Mouse (Mus musculus) urinary bladder, postnatal 10 days (tissue): ENCODE measurements at regions not wholly inside any gene's neighbourhood (a gene's known extent, or its start where the extent isn't known, plus 50 kb on each side); places are given as distances from the start of the nearest gene placed in this dataset.

Experiments used
- DNase-seq: peaks from one replicate; pipeline ENCODE4 v3.0.0; 2022; ENCODE audit warnings: low spot score

DNA sequence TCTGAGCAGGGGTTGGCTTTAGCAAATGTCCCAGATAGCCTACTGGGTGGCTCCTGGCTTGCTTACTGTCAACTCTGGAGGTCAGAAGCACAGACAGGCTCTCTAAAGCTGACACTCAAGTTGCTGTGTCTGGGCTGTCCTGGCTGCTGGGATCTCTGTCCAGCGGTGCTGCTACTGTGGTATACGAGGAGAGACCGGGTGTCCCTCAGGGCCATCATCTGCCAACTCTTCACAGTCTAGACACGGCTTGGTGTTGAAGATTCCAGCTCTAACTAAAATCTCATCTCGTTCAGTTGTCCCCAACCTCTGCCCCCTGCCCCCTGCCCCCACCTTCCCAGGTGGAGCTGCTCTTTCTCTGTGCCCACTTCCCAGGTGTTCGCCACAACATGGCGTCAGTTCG lies 577.1 kb upstream of the Gm19410 start:
- DNase-seq: no peak

DNA sequence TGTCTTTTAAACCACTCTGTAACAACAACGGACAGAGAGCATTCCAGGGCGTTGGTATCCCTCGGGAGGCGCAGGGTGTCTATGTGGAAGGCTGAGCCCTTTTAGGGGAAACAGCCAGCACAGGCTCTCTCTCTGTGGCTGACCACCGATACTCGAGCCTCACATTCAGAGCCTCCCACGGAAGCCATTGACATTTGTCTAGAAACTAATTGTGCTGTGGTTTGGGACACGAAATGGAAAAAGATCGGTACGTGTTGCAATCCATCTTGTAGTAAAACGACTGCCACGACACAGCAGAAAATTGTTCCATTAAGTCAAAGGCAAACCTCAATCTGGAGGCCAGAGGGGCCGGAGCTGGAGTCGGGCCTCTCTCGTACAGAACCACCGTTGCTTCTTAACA lies 575.9 kb upstream of the Gm19410 start:
- no peak for DNase-seq

DNA sequence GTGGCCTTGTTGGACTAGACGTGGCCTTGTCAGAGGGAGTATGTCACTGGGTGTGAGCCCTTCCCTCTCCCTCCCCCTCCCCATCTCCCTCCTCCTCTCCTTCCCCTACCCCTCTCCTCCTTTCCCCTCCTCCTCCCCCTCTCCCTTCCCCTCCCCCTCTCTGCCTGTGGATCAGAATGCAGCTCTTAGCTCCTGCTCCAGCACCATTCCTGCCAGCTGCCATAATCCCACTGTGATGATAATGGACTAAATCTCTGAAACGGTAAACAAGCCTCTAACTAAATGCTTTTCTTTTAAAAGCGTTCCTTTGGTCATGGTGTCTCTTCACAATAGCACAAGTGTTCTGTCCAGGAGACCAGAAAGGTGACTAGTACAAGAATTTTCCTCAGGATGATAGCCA lies 573.1 kb upstream of the Gm19410 start:
- no peak for DNase-seq

DNA sequence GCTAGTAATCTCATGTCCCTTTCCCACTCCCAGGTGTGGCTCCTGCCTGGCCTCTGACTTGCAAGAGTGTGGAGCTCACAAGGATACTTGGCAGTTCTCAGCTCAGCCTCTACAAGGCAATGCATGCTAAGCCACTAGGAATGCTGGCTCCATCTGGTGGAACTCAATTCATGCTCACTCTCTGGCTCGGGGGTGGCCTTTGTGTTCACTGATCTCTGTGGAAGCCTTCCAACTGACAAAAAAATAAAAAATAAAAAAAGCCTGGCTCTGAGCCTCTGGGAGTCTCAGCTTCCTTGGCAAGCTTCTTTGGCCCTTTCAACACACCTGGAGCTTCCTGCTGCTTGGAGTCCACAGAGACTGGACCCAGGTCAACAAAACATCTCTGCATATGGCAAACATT lies 571.8 kb upstream of the Gm19410 start:
- no peak for DNase-seq

DNA sequence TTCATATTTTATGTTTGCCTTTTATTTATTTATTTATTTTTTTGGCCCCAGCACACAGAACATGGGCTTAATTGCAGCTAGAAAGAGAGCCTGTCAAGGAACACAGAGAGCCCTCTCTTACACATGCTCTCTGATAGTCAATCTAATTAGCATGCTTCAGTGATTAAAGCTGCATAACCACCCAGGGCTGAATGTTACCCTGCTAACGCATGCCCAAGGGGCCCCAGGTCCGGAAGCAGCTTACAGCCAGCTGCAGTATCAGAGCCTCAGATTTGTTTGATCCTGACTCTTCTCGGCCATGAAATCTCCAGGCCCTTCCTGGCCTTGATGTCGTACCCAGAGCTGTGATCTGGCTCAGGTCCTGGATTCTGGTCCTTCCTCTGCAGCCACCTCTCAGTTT lies 569.4 kb upstream of the Gm19410 start:
- DNase-seq: no peak

DNA sequence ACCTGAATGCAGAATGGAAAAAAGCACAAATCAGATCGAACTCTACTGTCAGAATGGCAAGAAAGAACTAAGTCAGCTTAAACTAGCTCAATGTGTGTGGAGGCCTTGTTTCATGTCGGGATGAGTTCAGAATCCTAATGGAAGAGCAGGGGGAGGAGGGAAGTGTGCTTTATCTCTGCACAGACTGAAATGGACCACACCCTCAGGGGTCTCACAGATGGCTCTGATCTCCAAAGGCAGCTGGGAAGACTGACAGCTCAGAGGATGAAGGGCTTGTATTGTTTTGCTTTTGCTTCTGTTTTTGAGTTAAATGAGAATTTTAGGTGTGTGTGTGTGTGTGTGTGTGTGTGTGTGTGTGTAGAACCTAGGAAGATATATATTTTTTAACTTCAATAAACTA lies 566.8 kb upstream of the Gm19410 start:
- DNase-seq: no peak

DNA sequence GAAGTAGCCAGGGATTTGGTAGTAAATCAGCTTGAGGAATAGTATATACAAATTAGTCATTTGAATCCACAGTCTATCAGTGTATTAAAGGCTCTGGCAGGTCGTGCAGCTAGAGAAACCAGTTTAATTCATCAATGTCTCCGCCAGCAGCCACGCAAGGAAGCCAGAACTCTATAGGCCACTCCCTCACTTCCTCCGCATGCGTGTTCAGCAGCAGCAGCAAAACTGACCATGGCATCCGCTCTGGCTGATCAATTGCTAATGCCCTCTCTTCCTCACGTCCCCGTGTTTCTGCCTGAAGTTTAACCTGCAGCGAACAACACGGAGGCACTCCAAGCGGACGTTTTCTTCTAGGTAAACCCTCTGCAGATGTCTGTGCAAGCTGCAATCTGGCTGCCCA lies 564.2 kb upstream of the Gm19410 start:
- DNase-seq: no peak

DNA sequence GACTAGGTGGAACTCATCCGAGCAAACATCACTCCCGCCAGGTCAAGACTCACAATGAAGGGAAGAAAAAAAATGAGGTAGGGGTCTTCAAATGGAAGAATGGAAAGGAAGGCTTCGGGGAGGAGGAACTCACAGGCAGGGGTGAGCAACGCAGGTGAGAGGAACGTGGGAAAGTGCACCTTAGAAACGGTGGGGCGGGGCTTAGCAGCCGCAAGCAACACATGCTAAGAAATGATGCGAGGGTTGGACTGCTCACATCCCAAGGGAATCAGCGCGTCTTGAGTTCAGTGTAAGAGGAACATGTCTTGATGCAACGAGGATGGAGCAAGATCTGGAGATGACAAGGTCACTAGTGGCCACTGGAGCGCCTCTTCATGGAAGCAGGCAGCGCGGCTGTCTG lies 560.6 kb upstream of the Gm19410 start:
- DNase-seq: no peak

DNA sequence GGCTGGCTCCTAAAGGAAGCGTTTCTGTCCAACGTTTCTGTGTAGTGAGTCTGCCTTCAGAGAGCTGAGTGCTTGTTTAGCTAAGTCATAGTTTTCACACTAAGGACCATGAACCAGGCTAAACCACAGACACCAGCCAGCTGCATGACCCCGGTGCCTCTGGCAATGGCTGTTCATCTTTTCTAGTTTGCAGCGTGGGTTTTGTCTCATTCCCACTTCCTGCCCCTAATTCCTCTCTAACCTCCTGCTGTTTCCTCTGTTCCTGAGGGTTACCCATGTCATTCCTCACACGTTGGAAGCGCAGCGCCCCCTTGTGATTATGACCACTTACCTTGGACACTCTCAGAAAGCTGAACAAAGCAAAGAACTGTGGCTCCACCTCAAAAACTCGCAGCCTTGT lies 560.1 kb upstream of the Gm19410 start:
- DNase-seq: peak; percentile 32

DNA sequence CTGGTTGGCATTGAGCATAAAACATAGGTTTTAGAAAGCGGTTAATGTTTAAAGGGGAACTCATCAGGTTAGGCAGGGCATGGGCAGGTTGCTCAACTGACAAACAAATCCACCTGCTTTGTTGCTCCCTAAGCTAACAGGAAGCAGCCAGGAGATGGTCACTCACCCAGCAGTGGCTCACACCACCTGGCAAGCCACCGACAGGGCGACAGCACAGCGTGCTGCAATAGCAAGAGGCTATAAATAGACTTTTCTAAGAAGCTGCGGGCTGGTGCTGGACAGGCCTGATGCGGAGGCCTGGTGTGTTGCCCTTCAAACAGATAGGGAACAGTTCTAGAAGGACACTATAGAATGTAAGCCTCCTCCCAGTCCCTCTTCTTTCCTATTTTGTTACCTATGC lies 559.3 kb upstream of the Gm19410 start:
- DNase-seq: no peak

DNA sequence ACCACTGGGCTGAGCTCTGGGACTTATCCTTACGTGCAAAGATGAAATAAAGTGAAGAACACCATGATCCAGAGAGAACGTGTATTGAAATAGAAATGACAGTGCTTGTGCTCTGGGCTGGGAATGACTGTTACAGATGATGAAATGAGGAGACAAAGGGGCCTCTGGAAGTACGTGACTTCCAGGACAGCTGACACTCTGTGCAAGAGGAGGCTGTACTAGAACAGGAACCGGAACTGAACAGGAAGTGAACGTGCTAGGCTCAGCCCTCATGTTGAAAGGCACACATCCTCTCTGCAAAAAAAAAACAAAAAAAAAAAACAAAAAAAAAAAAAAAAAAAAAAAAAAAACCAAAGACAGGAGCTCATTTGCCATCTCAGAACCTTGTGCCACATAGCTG lies 557.2 kb upstream of the Gm19410 start:
- DNase-seq: no peak

DNA sequence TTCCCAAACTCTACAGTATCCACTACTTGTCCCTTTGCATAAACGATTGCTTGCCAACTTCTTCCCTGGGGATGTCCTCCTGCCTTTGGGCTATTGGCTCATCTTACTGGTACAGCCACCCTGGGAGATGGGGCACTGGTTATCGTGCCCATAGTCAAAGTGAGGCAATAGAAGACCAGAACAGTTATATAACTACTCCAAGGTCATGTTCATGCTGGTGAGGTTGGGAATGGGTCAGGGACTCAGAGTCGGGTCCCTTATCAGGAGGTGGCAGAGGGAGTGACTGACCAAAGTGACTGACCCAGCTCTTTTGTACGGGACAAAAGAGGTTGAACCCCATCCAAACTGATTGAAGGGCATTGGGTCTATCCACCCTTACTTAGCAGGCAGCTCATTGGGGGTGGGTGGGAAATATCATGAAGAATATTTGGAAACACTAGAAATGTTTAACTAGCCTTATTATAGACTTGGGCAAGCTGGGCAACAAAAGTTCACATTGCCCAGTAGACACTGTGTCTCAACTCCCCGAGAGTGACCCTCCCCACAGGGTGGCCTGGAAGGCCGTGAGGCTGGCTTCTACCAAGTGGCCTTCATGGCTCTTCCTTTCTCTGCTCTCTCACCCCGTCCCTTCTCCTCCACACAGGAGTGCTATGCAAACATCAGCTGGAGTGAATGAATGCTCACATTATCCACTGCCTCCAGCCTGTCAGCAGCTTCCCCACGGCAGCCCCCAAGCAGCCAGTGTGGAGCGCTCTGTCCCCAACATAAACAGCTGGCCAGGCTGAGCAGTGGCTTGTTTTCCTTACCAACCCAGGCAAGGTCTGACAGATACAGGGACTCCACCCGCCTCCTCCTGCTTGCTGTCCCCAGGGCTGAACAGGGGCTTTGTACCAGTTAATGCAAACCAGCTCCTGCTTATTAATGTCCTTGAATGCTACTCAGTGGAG lies 553.8 kb upstream of the Gm19410 start:
- no peak for DNase-seq

DNA sequence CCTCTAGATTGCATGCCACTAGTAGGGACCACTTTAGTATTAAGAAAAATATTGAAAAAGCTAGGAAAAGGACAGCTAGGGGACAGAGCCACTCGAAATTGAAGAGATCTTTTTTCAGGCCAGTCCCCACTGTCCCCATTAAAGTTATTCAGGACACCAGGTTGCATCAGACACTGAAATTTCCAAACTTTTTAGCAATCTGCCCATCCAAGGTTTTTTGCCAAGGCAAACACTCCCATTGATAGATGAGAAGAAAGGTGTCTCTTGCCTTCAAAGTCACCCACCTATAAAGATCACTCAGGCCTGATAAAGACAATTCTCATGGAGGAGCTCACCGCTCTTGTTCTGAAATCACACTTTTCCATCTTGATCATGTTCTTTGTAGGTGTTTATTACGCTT lies 552.1 kb upstream of the Gm19410 start:
- DNase-seq: no peak

DNA sequence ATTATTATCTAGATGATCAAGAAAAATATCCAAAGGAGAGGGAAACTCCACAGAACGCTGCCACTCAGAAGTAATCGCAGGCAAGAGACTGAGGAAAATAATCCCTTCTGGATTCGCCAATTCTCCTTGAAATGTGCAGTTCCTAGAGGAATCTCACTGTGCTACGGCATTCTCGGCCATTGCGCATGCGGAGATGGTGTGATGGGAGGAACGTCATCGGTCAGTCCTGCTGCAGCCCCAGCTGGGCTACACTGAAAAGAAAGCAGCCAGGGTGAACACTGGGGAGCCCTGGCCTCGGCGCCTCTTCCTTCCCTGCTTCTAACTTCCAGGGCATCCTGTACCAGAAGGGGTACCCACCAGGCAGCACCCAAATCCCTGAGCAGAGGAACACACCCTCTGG lies 548.0 kb upstream of the Gm19410 start:
- DNase-seq: no peak

DNA sequence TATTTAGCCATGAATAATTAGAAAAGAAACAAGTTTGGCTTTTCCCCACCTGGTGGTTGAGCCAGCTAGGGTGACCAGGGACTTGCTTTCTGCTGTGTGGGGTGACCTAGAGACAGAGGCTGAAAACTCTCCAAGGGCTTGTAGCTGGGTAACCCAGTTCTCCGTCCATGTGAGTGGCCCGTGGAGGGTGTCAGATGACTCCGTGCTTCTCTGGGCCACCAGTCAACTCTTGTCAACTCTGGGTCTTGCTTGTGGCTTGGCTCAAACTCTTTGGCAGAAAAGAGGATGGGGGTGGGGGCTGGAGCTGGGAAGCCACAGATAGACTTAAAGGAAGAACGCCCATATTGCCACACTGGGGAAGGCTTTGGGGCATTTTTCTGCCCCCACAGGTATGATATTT lies 547.3 kb upstream of the Gm19410 start:
- no peak for DNase-seq

DNA sequence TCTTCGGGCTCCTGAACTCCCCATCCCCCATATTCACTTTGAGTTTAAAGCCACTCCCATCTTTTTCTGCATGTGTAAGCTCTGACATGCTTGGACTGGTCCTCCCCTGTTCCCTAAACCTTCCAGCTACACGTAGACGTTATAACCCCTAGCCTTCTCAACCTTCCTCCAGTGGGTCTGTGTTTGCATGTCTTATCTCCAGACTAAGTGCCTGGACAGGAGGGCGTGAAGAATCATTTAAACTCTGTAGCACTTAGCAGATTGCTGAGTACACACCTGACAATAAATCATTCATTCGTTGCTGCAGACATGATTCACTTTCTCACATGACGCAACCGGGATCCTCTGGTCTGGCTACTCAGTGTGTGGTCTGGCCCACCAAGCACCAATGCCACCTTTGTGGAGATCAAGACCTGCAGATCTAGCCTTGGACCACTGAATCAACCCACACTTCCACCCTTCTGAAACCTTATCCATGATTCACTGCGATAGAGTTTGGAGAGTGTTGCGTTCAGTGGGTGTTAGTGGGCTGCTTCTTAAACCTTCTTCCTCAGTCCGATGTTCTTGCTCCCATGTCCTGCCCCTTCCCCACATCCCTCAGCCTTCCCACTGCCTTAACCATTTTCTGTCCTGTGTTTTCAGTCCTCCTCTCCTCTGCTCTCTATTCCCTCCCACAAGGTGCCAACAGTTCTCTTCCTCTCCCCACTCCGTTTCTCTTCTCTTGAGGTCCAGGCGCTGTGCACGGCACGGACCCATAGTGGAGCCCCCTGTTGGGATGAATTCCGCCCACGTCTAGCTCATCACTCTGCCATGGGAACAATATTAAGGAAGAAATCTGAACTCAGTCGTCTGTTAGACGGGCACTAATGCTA lies 541.3 kb upstream of the Gm19410 start:
- DNase-seq: no peak

DNA sequence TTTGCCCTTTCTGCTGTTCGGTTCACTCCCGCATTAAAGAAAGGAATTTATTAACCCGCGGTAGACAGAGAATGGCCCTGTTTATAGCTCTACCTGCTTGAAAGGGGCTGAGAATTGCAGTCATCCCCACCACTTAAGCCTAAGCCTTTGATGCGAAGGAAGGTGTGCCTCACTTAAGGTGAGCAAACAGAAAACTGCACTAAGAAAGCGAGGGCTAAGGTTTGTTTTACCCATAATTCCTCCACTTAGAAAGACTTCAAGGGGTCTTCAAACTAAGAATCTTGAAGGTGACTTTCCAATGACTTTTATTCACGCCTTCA lies 540.7 kb upstream of the Gm19410 start:
- no peak for DNase-seq

DNA sequence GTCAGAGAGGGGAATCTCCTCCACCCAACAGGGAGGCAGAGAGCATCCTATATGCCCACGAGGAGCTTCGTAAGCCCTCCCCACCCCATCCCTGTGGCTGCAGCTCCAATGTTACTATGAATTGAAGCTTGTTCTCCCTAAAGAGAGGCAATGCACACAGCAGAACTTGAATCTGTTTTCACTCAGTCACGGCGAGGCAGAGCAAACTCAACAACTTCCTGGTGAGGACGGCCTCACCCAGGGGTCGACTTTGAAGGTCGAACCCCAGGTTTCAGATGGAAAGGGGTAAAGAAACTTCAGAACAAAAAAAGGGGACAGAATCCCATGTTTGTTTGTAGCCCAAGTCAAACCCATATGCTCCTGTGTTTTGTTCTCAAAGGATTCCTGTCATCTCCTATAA lies 538.5 kb upstream of the Gm19410 start:
- DNase-seq: no peak

DNA sequence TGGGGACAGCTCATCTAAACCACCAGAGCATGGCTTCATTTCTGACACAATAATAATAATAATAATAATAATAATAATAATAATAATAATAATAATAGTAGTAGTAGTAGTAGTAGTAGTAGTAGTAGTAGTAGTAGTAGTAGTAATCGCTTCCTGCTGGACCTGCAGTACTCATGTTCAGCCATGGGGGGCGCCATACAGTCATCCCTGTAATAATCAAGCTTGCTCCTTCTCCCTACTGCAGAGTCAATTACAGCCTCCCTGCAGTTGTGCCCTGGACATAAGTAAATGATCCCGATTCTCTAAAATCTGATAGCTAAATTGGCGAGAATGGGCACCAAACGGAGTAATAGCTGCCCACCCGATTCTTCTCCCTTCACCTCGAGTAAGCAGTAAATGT lies 537.1 kb upstream of the Gm19410 start:
- no peak for DNase-seq

DNA sequence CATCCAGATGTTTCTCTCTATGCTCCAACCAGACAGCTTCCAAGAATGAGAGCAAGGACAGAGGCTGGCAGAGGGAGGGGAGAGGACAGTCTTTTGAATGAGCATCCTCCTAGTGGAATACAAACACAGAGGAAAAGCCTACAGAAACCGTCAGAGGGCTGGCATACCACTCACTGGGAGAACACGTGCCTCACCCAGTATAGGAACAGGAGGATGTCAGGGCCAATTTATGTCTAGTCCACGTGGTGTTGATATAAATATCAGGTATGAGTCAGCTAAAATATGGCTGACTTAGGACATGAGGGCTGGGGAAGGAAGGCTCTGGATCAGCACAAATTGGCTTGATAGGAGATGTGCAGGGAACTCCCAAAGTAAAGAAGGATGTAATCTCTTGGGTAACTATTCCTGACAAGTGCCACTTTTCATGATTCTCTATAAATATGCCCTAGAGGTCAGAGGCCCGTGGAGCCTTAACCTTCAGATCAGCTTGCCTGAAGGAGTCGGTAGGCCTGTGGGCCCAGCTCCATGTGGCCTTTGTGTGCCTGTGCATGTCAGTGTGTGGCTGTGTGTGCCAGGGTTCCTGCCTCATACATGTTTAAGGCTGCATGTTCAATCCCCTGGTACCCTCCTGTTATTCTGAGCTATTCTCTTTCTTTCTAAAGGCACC lies 531.9 kb upstream of the Gm19410 start:
- no peak for DNase-seq

DNA sequence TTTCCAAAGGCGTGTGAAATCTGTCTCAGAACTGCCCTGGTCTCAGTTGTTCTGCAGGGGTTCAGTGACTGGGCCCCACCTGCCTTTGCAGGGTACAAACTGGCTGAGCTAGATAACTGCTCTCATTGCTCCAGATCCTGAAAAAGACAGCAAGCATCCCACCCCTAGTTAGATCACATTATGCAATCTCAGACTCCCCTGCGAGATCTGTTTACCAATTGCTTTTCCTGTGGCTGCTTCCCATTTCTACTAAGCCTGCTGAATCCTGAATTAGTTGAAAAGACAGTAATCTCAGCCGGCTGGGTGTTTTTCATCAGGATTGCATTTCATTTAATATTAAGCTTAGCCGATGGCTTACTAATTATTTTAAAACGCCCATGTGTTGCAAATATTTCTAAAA lies 531.2 kb upstream of the Gm19410 start:
- no peak for DNase-seq

DNA sequence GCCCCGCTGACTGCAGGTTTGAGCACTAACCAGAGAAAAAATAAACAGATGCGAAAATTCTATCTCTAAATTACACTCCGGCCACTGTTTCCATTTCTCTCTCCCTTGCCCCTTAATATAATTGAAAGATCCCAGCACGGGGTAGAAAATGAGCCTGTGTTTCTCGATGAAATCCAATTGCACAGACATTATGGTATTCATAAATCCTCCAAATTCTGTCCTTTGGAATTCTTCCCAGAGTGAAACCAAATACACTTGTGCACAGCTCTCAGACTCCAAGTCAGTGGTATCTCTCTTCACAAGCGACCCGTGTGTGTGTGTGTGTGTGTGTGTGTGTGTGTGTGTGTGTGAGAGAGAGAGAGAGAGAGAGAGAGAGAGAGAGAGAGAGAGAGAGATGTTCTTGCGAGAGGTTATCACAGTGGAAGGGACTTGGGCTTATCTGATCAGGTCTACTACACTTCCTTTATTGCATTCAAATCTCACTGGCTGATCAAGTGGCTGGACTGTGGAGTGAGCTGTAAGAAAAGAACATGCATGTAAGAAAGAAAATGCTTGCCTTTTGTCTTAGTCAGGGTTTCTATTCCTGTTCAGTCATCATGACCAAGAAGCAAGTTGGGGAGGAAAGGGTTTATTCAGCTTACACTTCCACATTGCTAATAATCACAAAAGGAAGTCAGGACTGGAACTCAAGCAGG lies 529.6 kb upstream of the Gm19410 start:
- no peak for DNase-seq
